Mouse (Mus musculus) R1 (cell line): Measurements from ENCODE around the gene Gm14391.
"Not testable (repeated sequence)": the region's sequence is repeated elsewhere in the genome, so short reads cannot be mapped to it uniquely, and the experiment has no call there.

Experiments used
- DNase-seq: peaks from one replicate; pipeline ENCODE4 v3.0.0-alpha.2; 2018; ENCODE audit warnings: low read depth, low spot score

The Gm14391 gene

DNA sequence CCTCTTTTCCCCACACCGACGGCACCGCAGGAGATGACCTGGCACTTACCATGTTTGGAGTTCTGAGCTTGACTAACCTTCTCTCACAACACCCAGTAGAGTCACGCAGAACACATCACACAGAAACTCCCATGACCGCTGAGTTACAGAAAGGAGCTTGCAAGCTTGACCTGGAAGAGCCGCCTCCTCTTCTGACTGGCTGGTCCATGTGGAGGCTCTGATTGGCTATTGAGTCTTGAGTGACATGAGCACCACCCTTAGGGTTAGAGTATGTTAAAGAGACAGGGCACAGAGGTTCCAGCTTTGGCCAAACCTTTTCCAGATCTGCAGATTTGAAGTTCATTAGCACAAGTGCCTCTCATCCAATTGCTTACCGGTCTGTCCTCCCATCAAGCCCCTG is at the start of gene Gm14391:
TSS of gene Gm14391 (minus strand) at position 186 of the 400 bp plus-strand sequence.
- DNase-seq, result not testable (repeated sequence)

DNA sequence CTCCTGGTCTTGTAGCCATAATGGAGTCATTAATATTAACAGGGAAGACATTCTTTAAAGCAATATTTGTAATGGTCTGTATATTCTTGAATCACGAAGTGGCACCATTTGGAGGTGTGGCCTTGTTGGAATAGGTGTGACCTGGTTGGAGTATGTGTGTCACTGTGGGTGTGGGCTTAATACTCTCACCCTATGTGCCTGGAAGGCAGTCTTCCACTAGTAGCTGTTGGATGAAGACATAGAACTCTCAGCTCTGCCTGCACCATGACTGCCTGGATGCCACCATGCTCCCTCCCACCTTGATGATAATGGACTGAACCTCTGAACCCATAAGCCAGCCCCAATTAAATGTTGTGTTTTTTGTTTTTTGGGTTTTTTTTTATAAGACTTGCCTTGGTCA is 27.7 kb downstream of the Gm14391 start:
- DNase-seq, result not testable (repeated sequence)

DNA sequence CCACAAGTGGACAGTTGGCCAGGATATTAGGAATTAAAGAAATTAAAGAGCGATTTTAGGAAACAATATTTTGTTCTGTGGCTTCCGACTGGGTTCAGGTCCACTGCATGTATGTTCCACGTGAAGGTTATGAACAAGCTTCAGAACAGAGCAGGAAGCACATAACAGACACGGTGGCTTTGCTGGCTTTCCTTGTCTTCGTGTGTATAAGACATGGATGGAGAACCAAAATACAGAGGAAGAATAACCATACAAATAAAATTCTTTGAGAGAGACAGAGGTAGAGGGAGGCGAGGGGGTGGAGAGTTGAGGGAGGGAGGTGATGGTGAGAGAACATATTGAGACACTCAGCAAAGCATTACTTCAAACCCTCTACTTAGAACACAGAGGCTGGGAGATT is 30.4 kb downstream of the Gm14391 start:
- no peak for DNase-seq

DNA sequence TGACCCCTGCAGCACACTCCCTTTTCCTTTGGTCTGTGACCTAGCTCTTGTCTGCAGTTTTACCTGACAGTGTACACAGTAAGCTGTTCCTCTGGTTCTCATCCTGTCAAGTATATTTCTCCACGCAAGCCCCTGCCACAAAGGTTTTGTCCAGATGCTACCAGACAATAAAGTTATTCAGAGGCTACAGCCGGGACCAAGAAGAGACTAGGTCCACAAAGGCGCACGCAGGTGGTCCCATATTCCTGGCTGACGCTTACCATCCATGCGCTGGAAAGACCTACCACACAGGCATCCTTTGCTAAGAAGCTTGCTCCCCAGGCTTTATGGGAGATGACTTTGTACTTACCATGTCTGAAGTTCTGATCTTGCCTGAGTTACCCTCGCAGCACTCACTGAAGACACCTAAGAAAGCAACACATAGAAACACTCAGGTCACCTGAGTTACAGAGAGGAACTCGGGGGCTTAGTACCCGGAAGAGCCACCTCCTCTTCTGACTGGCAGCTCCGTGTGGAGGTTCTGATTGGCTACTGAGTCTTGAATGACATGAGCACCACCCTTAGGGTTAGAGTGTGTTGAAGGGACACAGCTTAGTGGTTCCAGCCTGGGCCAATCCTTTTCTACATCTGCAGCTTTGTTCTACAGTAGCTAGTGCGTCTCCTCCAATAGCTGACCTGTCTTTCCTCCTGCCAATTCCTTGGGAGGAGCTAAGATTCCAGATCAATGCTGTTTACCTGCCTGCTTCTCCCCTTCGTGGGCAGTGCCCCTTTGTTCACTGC is 31.1 kb downstream of the Gm14391 start, which contains the start of gene Gm14443:
TSS of gene Gm14443 (minus strand) at position 471 of the 780 bp plus-strand sequence.
- DNase-seq, result peak; percentile 99

DNA sequence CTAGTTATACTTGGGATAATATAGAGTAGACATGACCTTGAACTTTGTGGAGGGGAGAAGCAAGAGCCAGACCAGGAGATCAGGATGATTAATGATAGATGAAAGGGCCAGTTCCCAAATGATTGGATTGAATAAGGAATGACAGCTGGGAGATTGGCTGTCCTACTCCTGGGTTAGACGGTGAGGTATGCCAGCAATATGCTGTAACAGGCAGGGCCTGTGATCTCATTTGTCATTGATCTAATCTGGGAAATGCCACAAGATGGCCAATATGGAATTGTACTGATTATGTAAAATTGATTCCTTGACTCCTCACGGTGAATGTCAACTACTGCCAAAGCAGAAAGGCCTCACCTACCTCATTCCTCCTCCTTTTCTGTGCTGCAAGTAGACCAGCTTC is 32.7 kb downstream of the Gm14391 start:
- not testable (repeated sequence) for DNase-seq

DNA sequence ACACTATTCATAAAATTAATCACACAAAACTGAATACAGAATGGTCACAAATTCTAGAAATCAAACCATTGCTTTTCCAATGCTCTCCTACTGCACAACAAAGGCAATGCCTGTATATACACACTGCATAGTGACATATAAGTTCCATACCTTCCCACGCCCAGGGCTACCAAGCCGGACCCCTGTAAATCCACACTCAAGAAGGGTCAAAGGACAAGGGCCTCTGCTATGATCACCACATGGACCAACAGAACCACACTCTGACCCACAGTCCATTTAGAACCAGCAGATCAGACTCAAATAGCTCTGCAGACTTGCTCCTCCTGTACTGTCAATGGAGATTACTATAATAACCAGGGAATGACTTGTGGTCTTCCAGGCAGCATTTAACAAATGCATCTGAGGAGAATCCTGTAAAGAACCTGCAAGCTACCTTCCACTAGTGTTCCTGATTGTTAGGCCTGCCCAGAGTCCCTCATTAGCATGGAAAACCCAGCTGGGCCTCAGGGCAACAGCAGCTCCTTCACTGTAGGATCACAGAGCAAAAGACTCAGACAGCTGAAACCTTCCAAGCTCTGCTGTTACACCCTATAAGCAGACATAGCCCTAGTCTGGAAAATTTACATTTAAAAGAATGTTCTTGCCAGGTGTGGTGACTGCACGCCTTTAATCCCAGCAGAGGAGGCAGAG is 33.7 kb downstream of the Gm14391 start:
- not testable (repeated sequence) for DNase-seq

DNA sequence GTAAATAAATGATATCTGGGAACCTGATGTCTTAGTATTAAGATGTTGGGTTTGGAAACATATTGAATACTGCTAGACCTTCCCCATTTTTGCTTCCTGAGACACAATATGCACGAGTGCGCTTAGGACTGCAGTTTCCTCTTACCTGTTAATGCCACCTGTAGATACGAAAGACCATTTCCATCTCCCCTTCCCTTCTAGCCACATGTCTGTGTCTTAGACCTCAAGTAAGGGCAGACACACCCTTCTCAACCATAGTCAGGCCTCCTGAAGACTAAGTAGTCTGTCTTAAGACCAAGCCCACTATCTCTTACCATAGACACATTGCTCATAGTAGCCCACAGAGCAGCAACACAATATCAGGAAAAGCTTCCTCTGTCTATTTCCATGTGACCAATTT is 34.6 kb downstream of the Gm14391 start:
- no peak for DNase-seq

DNA sequence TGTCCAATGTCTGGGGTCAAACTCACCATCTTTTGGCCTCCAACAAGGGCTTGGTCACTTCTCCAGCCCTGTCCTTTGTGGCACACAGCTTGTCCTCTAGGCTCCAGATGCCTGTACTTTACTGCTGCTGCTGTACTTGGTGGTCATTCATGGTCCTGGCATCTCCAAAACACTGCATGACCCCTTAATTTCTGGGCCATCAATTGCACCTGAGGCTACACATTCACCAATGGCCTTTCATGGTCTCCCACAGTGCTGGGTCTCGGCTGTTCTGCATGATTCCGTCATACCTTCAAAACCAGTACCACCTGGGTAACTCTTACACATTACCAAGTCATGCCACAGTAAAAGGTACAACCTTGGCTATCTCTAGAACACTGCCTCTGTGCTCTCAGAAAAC is 39.8 kb downstream of the Gm14391 start:
- DNase-seq, result not testable (repeated sequence)

DNA sequence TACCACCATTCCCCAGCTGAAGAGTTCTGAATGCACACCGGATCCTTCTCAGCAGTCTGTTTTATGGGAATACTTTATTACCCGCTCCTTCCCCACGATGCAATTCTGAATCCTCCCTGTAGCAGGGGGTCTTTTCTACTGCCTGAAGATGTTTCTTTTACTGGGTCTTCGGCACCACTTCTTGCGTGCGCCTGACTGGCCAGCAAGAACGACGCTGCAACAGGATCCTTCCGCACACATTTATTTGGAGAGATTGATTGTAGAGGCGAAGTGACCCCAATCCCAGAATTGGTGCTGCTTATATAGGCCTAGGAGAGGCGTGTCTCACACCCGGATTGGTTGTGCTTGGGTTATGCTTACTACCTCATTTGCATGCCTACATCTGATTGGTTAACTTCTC is 41.6 kb downstream of the Gm14391 start:
- DNase-seq, result not testable (repeated sequence)

DNA sequence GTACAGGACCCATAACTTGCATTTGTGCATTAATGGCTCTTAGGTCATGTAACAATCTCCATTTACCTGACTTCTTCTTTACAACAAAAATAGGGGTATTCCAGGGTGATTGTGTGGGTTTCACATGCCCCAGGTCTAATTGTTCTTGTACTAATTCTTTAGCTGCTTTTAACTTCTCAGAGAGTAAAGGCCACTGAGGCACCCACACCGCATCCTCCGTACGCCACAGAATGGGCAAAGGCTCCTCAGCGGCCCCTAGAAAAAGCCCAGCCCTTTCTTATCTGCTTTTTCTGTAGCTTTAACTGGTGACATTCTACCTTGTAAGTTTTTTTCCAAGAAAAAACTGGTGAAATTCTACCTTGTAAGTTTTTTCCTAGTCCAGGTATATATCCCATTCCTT is 45.3 kb downstream of the Gm14391 start:
- not testable (repeated sequence) for DNase-seq

DNA sequence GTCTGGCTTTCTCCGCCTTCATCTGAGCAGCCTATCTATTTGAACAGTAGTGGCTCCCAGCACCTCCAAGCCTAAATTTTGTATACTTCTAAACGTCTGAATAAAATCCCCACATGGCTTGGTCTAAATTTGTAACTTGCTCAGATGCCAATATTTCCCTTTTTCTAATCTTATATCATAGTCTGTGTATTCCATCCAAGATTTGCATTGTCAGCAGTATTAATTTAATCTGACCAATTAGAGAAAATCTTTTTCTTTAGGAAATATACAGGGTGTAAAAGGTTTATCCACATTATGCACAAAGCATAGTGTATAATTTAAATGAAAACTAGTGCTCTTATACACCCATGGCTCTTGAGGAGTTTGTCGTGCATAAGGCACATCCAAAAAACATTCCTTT is 48.1 kb downstream of the Gm14391 start:
- DNase-seq, result no peak

DNA sequence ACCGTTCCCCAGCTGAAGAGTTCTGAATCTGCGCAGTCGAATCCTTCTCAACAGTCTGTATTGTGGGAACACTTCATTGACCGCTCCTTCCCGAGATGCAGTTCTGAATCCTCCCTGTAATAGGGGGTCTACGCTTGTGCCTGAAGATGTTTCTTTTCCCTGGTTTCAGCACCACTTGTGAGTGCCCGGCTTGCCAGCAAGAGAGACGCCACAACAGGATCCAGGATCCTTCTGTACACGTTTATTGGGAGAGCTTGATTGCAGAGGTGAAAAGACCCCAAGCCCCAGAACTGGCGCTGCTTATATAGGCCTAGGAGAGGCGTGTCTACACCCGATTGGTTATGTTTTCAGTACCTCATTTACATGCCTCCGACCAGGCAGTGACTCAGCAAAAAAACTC is 50.0 kb downstream of the Gm14391 start:
- peak; percentile 14 for DNase-seq

DNA sequence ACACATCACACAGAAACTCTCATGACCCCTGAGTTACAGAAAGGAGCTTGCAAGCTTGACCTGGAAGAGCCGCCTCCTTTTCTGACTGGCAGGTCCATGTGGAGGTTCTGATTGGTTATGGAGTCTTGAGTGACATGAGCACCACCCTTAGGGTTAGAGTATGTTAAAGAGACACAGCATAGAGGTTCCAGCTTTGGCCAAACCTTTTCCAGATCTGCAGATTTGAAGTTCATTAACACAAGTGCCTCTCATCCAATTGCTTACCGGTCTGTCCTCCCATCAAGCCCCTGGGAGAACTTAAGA is 64.8 kb downstream of the Gm14391 start, which contains the start of gene Gm14399:
TSS of gene Gm14399 (minus strand) at position 20 of the 303 bp plus-strand sequence.
- DNase-seq, result not testable (repeated sequence)

DNA sequence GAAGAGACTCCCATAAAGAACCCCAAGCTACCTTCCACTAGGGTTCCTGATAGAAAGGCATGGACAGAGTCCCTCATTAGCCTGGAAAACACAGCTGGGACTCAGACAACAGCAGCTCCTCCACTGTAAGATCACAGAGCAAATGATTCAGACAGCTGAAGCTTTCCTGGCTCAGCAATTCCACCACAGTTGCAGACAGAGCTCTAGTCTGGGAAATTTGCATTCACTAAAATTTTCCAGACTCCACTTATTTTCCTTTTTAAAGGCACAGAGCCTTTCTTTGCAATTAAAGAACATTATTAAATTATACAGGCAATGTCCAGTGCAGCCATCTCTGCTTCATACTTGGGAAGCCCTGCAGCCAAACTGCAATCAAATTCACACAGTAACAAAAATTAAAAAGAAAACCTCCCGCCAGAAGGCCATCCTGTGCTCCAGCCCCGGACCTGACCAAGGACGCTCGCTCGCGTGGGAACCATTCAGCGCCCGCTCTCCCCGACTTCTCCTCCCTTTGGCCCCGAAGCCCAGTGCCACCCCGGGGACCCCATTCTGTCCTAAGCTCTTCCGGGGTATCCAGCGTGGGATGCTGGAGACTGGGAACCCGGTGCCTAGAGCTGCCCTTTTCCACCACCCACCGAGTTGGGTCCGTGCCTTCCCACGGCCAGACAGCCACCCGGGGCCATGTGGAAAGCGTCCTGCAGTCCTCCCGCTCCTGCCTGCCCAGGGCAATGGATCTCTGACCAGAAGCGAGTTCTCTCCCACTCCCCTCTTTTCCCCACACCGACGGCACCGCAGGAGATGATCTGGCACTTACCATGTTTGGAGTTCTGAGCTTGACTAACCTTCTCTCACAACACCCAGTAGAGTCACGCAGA is 65.4 kb downstream of the Gm14391 start:
- DNase-seq, result peak; percentile 6
